Mouse (Mus musculus) adrenal gland, adult 18-20 months (tissue): ENCODE data around the gene Ldlr. TPM values are rescaled to one million over a fixed set of nuclear protein-coding genes. Genes with fewer than 3 reads are reported as not detected.
A peak's percentile ranks its signal among the peaks of the same experiment; 100 is the strongest.
"Not testable (repeated sequence)": the region's sequence is repeated elsewhere in the genome, so short reads cannot be mapped to it uniquely, and the experiment has no call there.

ENCODE experiments used
- DNase-seq, 2 experiments: peaks; one replicate each; pipeline ENCODE4 v3.0.0; 2021 to 2022; ENCODE audit warnings: low spot score in 2 of 2
- total RNA-seq, 2 experiments: library from RNA; stranded (reverse); gene quantifications; 1 replicate in 1 of 2; 2 replicates in 1 of 2; pipeline ENCODE4 v1.2.3; 2021

The Ldlr gene
- total RNA-seq, 2 experiments from 2014 or later = 135 to 173 TPM

- no peak for DNase-seq
Measured at GRCm38 (mm10) chr9:21787654-21788053, 64.4 kb downstream of the Ldlr start.

DNA sequence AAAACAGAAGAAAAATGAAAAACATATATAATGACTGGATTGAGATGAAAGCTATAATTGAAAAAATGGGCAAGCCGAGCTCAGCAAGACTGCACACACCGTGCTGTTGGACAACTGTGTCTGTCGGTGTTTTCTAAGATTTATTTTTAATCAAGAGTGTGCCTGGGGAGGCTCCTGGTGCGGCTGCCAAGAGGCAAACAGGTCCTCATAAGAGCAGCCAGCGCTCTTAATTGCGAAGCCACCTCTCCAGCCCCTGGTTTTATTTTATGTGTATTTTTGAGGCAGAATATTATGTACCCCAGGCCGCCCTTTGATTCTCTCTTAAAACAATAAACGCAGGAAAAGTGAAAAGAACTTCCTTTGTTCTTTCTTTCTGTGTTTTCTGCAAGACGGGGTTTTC lies 65.0 kb downstream of the Ldlr start:
- DNase-seq = no peak

DNA sequence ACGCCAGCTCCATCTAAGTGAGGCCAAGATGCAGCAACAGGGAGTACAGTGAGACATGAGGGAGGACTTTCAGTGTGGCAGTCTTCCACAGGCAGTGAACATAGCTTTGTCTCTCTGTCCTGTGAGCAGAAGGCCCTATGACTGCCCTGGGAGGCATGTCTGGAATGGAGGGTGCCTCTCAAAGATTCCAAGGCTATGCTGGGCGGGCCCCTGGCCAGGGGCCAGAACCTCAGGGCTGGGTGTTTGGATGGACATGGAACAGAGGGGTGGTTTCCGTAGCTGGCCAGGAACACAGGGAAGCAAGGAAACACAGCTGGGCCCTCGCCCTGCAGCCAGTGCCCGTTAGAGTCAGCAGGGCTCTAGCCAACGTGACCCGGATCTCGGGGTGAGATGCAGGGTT lies 68.6 kb downstream of the Ldlr start:
- peak; percentile 32 to 45 for DNase-seq

- no peak for DNase-seq
Measured at GRCm38 (mm10) chr9:21792644-21793043, 69.4 kb downstream of the Ldlr start.

GRCm38 (mm10) chr9:21793507-21793906 lies 70.2 kb downstream of the Ldlr start:
- not testable (repeated sequence) for DNase-seq

- DNase-seq = no peak
Measured at GRCm38 (mm10) chr9:21794344-21794834, 71.1 kb downstream of the Ldlr start.

- no peak for DNase-seq
Measured at GRCm38 (mm10) chr9:21794925-21795324, 71.6 kb downstream of the Ldlr start.

DNA sequence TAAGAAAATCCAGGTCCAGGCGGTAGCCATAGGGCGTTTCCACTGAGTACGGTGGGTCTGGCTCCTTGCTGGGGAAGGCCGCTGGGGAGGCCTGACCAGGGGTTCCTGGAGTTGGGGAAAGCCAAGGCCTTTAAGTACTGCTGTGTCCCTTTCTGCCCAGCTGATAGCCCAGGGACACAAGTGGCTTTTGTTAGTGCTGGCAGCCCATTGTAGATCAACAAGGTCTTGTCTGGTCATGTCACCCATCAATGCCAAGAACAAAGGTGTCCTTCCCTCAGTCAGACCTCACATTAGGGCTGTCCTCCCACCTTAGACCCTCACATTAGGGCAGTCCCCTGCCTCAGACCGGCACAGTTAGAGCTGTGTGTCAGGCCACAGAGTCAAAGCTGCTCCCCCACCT lies 72.3 kb downstream of the Ldlr start:
- DNase-seq = no peak

GRCm38 (mm10) chr9:21796259-21796658 lies 73.0 kb downstream of the Ldlr start:
- no peak for DNase-seq

- DNase-seq = no peak
Measured at GRCm38 (mm10) chr9:21796919-21797318, 73.6 kb downstream of the Ldlr start.

GRCm38 (mm10) chr9:21797921-21798344 lies 74.7 kb downstream of the Ldlr start:
- DNase-seq = peak; percentile 62 to 70

- peak; percentile 92 to 93 for DNase-seq
Measured at GRCm38 (mm10) chr9:21798345-21799009, 75.2 kb downstream of the Ldlr start, which contains the start of gene Kank2. Kank2 (minus strand) TSS chr9:21798744.

DNA sequence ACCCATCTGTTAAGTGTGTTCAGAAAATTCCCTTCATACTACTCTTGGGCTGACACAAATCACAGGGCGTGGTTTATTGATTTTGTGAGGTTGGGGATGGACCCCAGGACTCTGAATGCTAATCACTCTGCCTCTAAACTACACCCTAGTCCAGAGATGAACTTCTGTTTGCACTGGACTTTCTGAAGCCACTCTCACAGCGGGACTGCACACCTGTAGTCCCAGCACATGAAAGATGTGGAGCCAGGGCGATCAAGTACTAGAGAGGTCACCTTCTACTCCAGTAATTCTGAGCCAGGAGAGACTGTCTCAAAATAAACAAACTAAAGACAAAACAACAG lies 75.7 kb downstream of the Ldlr start:
- DNase-seq = no peak

Other genes starting within 250 kb of the Ldlr start
- 10 to 100 TPM; 25.6 to 28.8 TPM for gene Tmed1, start 213.2 kb upstream of the Ldlr start, total RNA-seq
- 1 to 10 TPM; 1.5 to 4.3 TPM for gene AB124611, start 197.3 kb upstream of the Ldlr start, total RNA-seq
- gene Carm1, start 176.6 kb upstream of the Ldlr start, total RNA-seq = 10 to 100 TPM; 40.4 to 43.3 TPM
- gene Timm29, start 130.8 kb upstream of the Ldlr start, total RNA-seq = 10 to 100 TPM; 51.4 to 64.4 TPM
- gene Yipf2, start 130.7 kb upstream of the Ldlr start, total RNA-seq = 10 to 100 TPM; 20.1 to 24.1 TPM
- 10 to 100 TPM; 63.3 to 81.0 TPM for gene Smarca4, start 107.3 kb upstream of the Ldlr start, total RNA-seq
- gene Spc24, start 36.8 kb downstream of the Ldlr start, total RNA-seq = 1 to 10 TPM in 1 of 2 experiments, under 1 TPM in 1; 0.56 to 1.1 TPM
- gene Kank2, start 75.3 kb downstream of the Ldlr start, total RNA-seq = 10 to 100 TPM; 31.1 to 31.3 TPM
- 10 to 100 TPM in 1 of 2 experiments, 1 to 10 TPM in 1; 8.2 to 26.2 TPM for gene Angptl8, start 112.0 kb downstream of the Ldlr start, total RNA-seq
- 10 to 100 TPM; 29.7 to 36.1 TPM for gene Dock6, start 129.2 kb downstream of the Ldlr start, total RNA-seq
- gene Rab3d, start 194.7 kb downstream of the Ldlr start, total RNA-seq = 10 to 100 TPM; 40.6 to 43.4 TPM
- gene Ccdc159, start 204.0 kb downstream of the Ldlr start, total RNA-seq = 10 to 100 TPM; 10.7 to 11.2 TPM
- 100 to 1,000 TPM; 280 to 531 TPM for gene Tmem205, start 204.1 kb downstream of the Ldlr start, total RNA-seq
- gene Plppr2, start 213.6 kb downstream of the Ldlr start, total RNA-seq = 10 to 100 TPM; 19.4 to 22.3 TPM
- gene Swsap1, start 232.3 kb downstream of the Ldlr start, total RNA-seq = 10 to 100 TPM; 12.3 to 14.2 TPM
- 1 to 10 TPM; 1.6 to 2.9 TPM for gene Epor, start 240.0 kb downstream of the Ldlr start, total RNA-seq